Mouse (Mus musculus) MN1 (cell line): ENCODE measurements around the gene Ppp1cc.

Experiments
- DNase-seq: peaks from one replicate; pipeline ENCODE4 v3.0.0-alpha.2; 2016; ENCODE audit warnings: low spot score

The Ppp1cc gene

DNA sequence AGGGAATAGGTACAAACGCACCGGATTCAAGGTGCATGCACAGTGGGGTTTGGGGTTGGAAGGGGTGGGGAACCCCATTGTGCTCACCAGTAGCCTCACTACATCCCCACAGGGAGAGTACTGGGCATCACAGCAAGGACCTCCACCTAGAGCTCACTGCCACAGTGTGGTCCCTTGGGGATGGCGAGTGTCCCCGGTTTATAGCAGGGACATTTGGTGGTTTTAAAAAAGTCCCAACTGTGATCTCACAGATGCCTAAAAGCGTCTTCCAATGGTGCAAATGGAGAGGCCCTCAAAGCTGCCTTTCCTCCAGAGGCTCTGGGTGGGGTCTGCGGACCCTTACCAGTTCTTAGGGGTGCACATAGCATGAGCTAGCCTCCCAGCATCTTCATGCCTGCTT is 55.8 kb downstream of the Ppp1cc start:
- no peak for DNase-seq

DNA sequence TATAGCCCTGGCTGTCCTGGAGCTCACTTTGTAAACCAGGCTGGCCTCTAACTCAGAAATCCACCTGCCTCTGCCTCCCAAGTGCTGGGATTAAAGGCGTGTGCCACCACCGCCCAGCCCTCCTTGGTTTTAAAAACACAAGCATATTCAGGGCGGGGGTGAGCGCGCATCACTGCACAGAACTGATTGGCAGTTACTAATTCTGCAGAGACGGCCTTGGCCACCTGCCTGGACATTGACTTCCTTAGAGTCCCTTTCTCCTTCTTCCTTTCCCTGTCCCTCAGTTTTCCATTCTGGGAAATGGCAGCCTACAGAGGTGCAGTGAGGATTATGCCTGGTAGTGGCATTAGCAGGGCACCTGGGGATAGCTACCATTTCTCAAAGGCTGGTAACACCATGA is 59.6 kb downstream of the Ppp1cc start:
- no peak for DNase-seq

DNA sequence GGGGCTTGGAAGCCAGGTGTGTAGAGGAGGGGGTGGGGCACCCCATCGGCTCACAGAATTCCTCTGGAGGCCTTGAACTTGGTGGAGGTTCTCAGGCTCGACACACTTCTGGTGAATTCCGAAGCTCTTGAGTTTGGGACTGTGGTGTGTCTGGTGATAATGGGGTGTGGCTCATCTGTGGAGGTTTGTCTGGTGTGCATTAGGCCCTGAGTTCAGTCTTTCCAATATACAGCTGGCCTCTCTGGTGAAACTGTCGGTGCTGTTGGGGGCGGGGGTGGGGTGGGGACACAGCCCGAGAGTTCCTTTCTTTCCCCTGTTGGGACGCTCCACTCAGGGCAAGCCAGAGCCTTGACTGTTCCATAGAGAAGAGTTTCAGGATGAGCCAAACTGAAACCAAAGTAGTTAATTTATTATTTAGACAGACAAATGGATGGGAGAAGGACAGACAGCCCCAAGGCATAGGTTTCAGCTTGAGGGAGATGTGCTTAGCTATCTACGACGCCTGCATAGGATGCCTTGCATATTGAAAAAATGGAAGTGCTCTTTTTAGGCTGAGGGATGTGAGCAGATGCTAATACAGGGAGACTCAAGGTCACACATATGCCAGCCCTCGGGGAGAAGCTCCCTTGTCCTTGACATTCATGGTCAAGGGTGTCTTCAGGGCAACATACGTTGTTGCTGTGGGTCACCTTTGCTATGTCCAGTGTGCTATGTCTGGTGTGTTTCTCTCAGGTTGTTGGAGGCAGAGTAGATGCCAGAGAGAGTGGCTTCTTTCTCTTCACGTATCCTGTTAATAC is 60.2 kb downstream of the Ppp1cc start:
- DNase-seq, result no peak

DNA sequence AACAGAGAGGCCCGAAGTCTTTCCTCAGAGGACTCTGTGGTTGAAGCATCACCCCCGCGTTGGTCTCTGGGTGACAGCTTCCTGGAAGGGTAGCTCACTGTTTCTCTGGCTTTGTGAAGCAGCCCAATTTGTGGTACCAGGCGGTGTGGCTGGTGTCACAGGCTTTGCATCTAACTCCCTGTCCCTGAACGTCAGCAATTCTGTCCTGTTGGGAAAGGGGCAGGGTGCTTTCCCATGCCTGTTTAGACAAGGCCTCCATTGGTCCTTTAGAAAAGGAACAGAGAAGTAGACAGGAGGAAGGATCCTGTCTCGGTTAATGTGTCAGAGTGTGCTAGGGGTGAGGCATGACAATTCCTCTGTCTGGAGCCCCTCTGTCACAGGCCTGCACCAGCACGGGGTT is 60.9 kb downstream of the Ppp1cc start:
- DNase-seq, result no peak

DNA sequence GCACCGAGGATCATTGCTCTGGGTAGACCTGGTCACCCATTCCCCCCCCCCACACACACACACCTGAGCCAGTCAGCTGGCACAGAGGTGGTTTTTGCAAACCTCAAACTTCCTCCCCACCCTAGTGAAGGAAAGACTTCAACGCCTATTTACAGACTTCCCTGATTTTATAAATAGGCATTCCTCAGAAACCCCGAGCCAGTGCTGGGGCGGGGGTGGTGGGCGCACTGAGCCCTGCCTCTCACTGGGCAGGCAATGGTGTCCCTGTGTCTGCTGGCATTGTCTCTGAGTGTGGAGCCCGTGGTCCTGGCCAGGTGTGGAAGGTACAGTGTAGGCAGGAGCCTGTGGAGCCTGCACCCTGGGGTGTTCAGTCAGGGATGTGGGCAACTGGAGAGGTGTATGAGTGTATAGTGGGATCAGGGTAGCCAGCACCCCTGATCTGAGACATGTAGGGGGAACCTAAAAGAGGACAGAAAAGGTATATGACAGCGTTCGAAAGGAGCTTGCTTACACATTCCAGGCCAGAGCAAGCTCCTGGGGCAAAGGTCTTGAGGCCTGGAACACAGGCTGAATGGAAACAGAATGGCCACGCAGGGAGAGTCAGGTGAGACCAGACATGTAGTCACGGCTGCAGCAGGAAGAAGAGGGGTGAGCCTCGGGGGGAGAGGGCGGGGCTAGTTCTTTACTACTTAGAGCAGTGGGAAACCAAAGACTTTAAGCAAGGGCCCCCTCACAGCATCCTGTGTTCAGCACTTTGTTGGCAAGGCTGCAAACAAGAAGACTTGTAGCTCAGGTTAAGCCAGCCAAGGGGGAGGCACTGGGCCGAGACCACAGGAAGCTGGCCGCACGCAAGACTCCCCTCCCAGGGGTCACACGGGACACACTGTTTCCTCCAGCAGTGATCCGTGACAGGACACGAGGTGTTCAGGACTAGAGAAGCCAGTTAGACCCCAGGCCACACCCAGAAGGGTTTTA is 61.9 kb downstream of the Ppp1cc start:
- DNase-seq, result no peak

DNA sequence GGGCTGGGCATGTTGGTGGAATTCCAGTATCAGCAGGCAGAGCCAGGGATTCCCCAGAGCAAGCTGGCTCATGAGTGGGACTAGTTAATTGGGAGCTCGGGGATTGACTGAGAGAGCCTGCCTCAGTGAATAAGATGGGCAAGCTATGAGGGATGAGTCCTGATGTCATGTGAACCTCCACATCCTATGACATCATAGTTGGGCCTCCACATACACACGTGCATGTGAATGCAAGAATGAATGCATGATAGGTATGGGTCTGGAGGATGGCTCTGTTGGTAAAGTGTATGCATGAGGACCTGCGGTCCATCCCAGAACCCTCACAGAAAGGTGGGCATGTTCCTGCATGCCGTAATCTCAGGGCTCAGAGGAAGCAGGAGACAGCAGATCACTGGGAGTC is 63.0 kb downstream of the Ppp1cc start:
- DNase-seq, result no peak

DNA sequence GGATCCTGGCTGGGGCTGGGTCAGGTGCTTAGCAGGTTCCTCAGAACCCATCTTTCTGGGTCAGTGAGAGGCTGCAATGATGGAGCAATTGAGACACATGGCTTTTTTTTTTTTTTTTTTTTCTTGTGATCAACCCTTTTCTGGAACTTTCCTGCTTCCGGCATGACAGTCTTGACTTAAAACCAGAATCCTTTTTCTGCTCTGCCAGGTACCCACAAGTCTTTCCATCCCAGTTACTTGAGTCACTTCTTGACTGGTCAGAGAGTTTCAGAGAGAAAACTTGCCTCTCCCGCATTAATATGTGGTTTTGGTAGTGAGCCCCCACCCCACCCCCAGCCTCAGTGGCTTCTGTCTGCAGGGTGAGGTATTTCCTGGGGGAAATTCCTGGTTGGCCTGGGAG is 66.2 kb downstream of the Ppp1cc start:
- DNase-seq, result no peak
